Comparison of ENCODE assay signal across 24 mouse cellular contexts in genomic region chr3:143501017-143501416, GRCm38 (mm10).
"Had no signal": no experiment of that assay in that cellular context is flagged by ENCODE, and none has a peak within 500 bp of the region (broad histone marks: within the 10 kb centered on the region; RNA-seq: fewer than 3 reads in every experiment).

No protein-coding gene starts in this region.

- H3K27me3 ChIP-seq: embryonic facial prominence, embryonic 12.5 days; embryonic facial prominence, embryonic 13.5 days; embryonic facial prominence, embryonic 15.5 days; forebrain, embryonic 12.5 days; forebrain, embryonic 13.5 days; forebrain, embryonic 15.5 days had no signal

- H3K4me3 ChIP-seq: embryonic facial prominence, embryonic 10.5 days; embryonic facial prominence, embryonic 12.5 days; embryonic facial prominence, embryonic 13.5 days; embryonic facial prominence, embryonic 15.5 days; erythroblast, embryonic 14.5 days; forebrain, embryonic 10.5 days; forebrain, embryonic 12.5 days; forebrain, embryonic 13.5 days; forebrain, embryonic 15.5 days; gastrocnemius, adult 2 months; heart, adult 2 months had no signal

- DNase-seq: cerebellum, adult 9-10 months; cerebellum, adult 9-11 months; cerebellum, postnatal 10 days; cerebellum, postnatal 14 days; cerebellum, postnatal 25 days; cerebellum, postnatal 36 days; embryo, embryonic 11 days; forebrain, postnatal 0 days; gastrocnemius, adult 2 months; gastrocnemius, postnatal 10 days; gastrocnemius, postnatal 14 days; gastrocnemius, postnatal 25 days; gastrocnemius, postnatal 36 days; heart, adult 18-20 months; heart, adult 2 months had no signal

- H3K36me3 ChIP-seq: embryonic facial prominence, embryonic 10.5 days; embryonic facial prominence, embryonic 12.5 days; embryonic facial prominence, embryonic 13.5 days; embryonic facial prominence, embryonic 15.5 days; forebrain, embryonic 10.5 days; forebrain, embryonic 12.5 days; forebrain, embryonic 15.5 days had no signal
